Mouse (Mus musculus) ES-E14 (cell line): ENCODE results near the gene St3gal5. TPM values are rescaled to one million over a fixed set of nuclear protein-coding genes. Genes with fewer than 3 reads are reported as not detected.
"Not testable (repeated sequence)": the region's sequence is repeated elsewhere in the genome, so short reads cannot be mapped to it uniquely, and the experiment has no call there.

Experiments
- DNase-seq: peaks from one replicate; pipeline ENCODE4 v3.0.0-alpha.2; 2013; ENCODE audit warnings: low read depth, low spot score
- H3K27ac ChIP-seq: 2 replicates; pipeline ENCODE4 v1.5.1; 2012; ENCODE audit warnings: low read depth, mild to moderate bottlenecking, low read length, moderate library complexity, mixed read lengths; ENCODE audit not compliant: poor library complexity, insufficient read depth, severe bottlenecking
- H3K36me3 ChIP-seq: 2 replicates; pipeline ENCODE4 v1.6.1; 2012; ENCODE audit warnings: mild to moderate bottlenecking, low read length, moderate library complexity, mixed read lengths; ENCODE audit not compliant: control insufficient read depth, poor library complexity, insufficient read depth, severe bottlenecking
- H3K4me1 ChIP-seq, 2 experiments: fragments of 150-350 bp in 1 of 2; sonication (generic) in 1 of 2; 2 replicates each; pipeline ENCODE4 v1.6.1; 2012; ENCODE audit warnings: low read length in 2 of 2, mild to moderate bottlenecking in 1 of 2, mixed read lengths in 1 of 2; ENCODE audit not compliant: control insufficient read depth in 2 of 2, insufficient read depth in 2 of 2, poor library complexity in 1 of 2
- H3K4me3 ChIP-seq, 2 experiments: fragments of 150-350 bp in 1 of 2; sonication (generic) in 1 of 2; 2 replicates each; pipeline ENCODE4 v1.5.1; 2012; ENCODE audit warnings: low read length in 2 of 2, low read depth in 1 of 2, mild to moderate bottlenecking in 1 of 2, mixed read lengths in 1 of 2; ENCODE audit not compliant: insufficient read depth in 1 of 2, poor library complexity in 1 of 2, severe bottlenecking in 1 of 2
- H3K9ac ChIP-seq: 2 replicates; pipeline ENCODE4 v1.6.1; 2012; ENCODE audit warnings: low read depth, mild to moderate bottlenecking, low read length, mixed read lengths; ENCODE audit not compliant: poor library complexity, insufficient read depth, severe bottlenecking
- H3K9me3 ChIP-seq: fragments of 150-350 bp; sonication (generic); 2 replicates; pipeline ENCODE4 v1.6.1; 2012; ENCODE audit warnings: low read depth, mild to moderate bottlenecking, low read length; ENCODE audit not compliant: control insufficient read depth, insufficient read depth
- CHD2 ChIP-seq: IDR thresholded peaks from 2 replicates; pipeline ENCODE4 v1.6.1; 2014; ENCODE audit warnings: mild to moderate bottlenecking, low read depth, low read length, inconsistent platforms
- HCFC1 ChIP-seq: IDR thresholded peaks from 2 replicates; pipeline ENCODE4 v1.6.1; 2012; ENCODE audit warnings: low read length, inconsistent platforms, borderline replicate concordance; ENCODE audit not compliant: insufficient read depth
- MAFK ChIP-seq: IDR thresholded peaks from 2 replicates; pipeline ENCODE4 v1.6.1; 2014; ENCODE audit warnings: mild to moderate bottlenecking, low read depth, low read length, inconsistent platforms; ENCODE audit not compliant: insufficient read depth
- ZC3H11A ChIP-seq: IDR thresholded peaks from 2 replicates; pipeline ENCODE4 v1.6.1; 2012; ENCODE audit warnings: low read depth, mild to moderate bottlenecking, inconsistent platforms, low read length, borderline replicate concordance
- ZNF384 ChIP-seq: IDR thresholded peaks from 2 replicates; pipeline ENCODE4 v1.6.1; 2012; ENCODE audit warnings: low read depth, low read length, inconsistent platforms
- in situ Hi-C, 2 experiments: fragments of 600-800 bp; cut with MboI; formaldehyde crosslinking; loops; one replicate each; pipeline ENCODE4 v1.15.1; 2025; ENCODE audit warnings: low sequenced_read_pairs in 2 of 2, inconsistent platforms in 1 of 2; ENCODE audit not compliant: unreplicated experiment in 2 of 2
- total RNA-seq: library from RNA; depleted of rRNA; stranded (reverse); fragments of 300-350 nt; gene quantifications from 2 replicates; pipeline ENCODE4 v1.2.3, GENCODE M21; 2012

St3gal5 gene
- total RNA-seq, 1 experiment: 13.3 TPM

DNA sequence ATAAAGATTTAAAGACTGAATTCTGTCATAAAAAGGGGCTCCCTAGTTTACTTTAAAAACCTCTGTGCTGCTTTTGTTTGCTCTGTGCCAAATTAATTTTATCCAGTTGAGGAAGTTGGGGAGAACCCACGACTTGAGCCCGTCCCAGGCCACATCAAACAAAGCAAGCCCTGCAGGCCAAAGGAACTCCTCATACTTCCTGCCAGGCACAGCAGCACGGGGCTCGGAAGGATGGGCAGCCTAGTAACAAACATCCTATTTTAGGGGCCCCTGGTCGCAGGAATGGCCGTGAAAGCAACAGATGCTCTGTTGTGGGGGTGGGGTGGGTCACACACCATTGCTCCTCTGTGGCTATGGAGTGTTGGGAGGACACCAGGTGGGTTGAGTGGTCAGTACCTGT is 45.6 kb upstream of the St3gal5 start:
- no peak for DNase-seq
- in situ Hi-C loops: no loop called here
- TF ChIP-seq CHD2 (no peak), HCFC1 (no peak), ZNF384 (no peak), ZC3H11A (no peak), MAFK (no peak)
- no peak overlapping the region for H3K4me3 ChIP-seq
- no peaks in the 10 kb centered on the region for H3K4me1 ChIP-seq
- no peak overlapping the region for H3K9ac ChIP-seq
- no peaks in the 10 kb centered on the region for H3K9me3 ChIP-seq
- no peak overlapping the region for H3K27ac ChIP-seq
- no peaks in the 10 kb centered on the region for H3K36me3 ChIP-seq

DNA sequence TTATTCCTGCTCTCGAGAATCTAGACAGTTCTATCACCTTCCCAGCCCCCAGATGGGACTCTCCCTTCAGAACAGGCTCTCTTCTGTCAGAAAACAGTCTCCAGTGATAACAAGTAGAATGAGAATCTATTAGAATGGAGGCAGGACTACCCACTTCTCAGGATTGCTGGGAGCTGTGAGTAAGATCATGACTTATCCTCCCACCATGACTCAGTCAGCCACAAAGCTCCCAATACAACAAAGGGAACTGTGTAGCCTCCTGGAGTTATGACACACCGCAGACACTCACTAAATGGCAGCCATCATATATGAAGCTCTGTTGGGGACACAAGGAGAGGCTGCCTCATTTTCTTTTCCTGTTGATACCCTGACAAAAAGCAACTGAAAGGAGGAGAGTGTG is 40.8 kb upstream of the St3gal5 start:
- in situ Hi-C loops: no loop called here
- Histone ChIP-seq H3K4me3 (no peak overlapping the region), H3K27ac (no peak overlapping the region), H3K9me3 (no peaks in the 10 kb centered on the region), H3K36me3 (no peaks in the 10 kb centered on the region), H3K4me1 (no peaks in the 10 kb centered on the region), H3K9ac (no peak overlapping the region)
- DNase-seq: no peak
- TF ChIP-seq MAFK: no peak
- TF ChIP-seq CHD2: no peak
- no peak for TF ChIP-seq ZNF384
- no peak for TF ChIP-seq ZC3H11A
- TF ChIP-seq HCFC1: no peak

- Histone ChIP-seq H3K9ac (no peak overlapping the region), H3K27ac (no peak overlapping the region), H3K4me1 (no peaks in the 10 kb centered on the region), H3K9me3 (no peaks in the 10 kb centered on the region), H3K36me3 (no peaks in the 10 kb centered on the region), H3K4me3 (no peak overlapping the region)
- TF ChIP-seq HCFC1: no peak
- TF ChIP-seq ZNF384: no peak
- TF ChIP-seq MAFK: no peak
- no peak for TF ChIP-seq ZC3H11A
- TF ChIP-seq CHD2: no peak
- in situ Hi-C loops: no loop called here
- no peak for DNase-seq
These were observed 38.9 kb upstream of the St3gal5 start for GRCm38 (mm10) chr6:72058398-72058889.

- in situ Hi-C loops, DNase-seq, H3K9ac ChIP-seq, H3K4me3 ChIP-seq, H3K4me1 ChIP-seq, H3K9me3 ChIP-seq, H3K36me3 ChIP-seq, H3K27ac ChIP-seq: not testable (repeated sequence)
These were observed 36.7 kb upstream of the St3gal5 start for GRCm38 (mm10) chr6:72060677-72061076.

- Histone ChIP-seq H3K9ac (no peak overlapping the region), H3K27ac (no peak overlapping the region), H3K36me3 (no peaks in the 10 kb centered on the region), H3K9me3 (no peaks in the 10 kb centered on the region), H3K4me1 (no peaks in the 10 kb centered on the region), H3K4me3 (no peak overlapping the region)
- DNase-seq: no peak
- no peak for TF ChIP-seq MAFK
- no peak for TF ChIP-seq HCFC1
- TF ChIP-seq ZC3H11A: no peak
- TF ChIP-seq CHD2: no peak
- TF ChIP-seq ZNF384: no peak
- in situ Hi-C loops: no loop called here
These were observed 33.7 kb upstream of the St3gal5 start for GRCm38 (mm10) chr6:72063718-72064117.
